Mouse (Mus musculus): Measurements from ENCODE around the gene Ctsa. TPM values are rescaled to one million over a fixed set of nuclear protein-coding genes. Genes with fewer than 3 reads are reported as not detected.
"Not testable (repeated sequence)": the region's sequence is repeated elsewhere in the genome, so short reads cannot be mapped to it uniquely, and the experiment has no call there.

Ctsa gene
- polyA plus RNA-seq, 1 experiment from 2014 or later = 105 TPM

DNA sequence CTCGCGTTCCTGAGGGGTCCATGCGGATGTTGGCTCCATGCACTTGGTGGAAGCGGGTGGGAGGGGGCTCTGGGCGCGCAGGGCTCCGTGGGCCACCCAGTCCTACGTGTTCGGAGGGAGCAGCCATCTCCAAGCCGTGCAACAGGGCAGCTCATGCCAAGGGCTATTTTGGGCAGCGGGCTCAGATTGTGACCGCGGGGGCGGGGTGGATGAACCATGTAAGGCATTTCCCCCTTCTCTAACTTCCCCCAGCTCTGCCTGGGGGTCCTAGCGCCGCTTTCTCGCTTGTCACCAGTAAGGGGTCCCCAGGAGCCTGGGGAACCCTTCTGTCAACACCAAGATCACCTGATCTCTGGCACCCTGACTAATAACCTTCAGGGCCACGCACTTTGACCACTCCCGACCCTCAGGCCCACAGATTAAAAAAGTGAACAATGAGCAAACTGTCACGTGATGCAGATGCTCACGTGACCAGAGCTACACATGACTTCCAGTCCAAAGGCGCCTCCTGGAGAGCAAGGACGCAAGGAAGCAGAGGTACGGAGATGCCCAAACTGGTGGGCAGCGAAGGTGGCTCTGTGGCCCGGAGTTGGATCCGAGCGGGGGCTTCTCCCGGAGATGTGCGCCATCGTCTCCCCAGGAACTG is 764 bp downstream of the Ctsa start, which contains the start of gene Neurl2:
Neurl2 (minus strand) TSS at position 143 of the 646 bp plus-strand sequence.
- no peaks in the 10 kb centered on the region for H3K27me3 ChIP-seq (ENCODE audit: low read depth, poor library complexity, severe bottlenecking)
- H3K4me1 ChIP-seq = peaks cover 27% of the 10 kb centered on the region
- DNase-seq (ENCODE audit: low spot score) = peak; percentile 96
- H3K27ac ChIP-seq = peak within 1 kb of the TSS; percentile 93
- WGBS = under 1% methylated on average over 31 of the region's 31 CpGs
- no peaks in the 10 kb centered on the region for H3K9me3 ChIP-seq (replicated peaks)
- H3K4me3 ChIP-seq = peak within 1 kb of the TSS; percentile 88
- peaks cover 37% of the 10 kb centered on the region for H3K36me3 ChIP-seq

DNA sequence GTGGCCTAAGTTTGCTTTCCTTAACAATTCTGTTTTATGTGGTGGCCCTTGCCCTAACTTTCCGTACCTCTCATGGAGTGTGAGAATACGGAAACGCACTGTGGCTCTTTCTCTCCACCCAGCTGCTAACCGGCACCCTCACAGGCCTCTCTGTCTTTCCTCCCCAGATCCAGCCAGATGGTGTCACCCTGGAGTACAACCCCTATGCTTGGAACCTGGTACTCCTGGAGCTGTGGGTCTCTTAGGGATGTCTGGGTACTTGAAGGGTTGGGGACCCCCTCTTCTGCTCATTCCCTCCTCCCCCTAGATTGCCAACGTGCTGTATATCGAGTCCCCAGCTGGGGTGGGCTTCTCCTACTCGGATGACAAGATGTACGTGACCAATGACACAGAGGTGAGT is 1.9 kb downstream of the Ctsa start:
- peak overlapping the region; percentile 88 for H3K4me3 ChIP-seq
- H3K27me3 ChIP-seq (ENCODE audit: low read depth, poor library complexity, severe bottlenecking) = no peaks in the 10 kb centered on the region
- DNase-seq (ENCODE audit: low spot score) = no peak
- peaks cover 42% of the 10 kb centered on the region for H3K36me3 ChIP-seq
- H3K4me1 ChIP-seq = peaks cover 27% of the 10 kb centered on the region
- H3K27ac ChIP-seq = peak overlapping the region; percentile 93
- no peaks in the 10 kb centered on the region for H3K9me3 ChIP-seq (replicated peaks)
- WGBS = 52% methylated on average over 8 of the region's 8 CpGs

DNA sequence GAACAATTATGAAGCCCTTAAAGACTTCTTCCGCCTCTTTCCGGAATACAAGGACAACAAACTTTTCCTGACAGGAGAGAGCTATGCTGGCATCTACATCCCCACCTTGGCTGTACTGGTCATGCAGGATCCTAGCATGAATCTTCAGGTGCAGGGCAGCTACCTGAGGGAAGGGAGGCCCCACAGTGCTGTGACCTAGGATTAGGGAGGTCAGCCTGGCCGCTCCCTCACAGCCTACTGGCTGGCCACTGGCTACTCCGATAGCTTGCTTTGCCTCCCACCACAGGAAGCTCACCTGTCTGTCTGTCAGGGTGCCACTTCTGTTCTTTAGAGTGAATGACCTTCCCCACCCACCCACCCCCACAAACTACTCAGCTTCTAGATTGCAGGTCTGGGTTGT is 2.5 kb downstream of the Ctsa start:
- Histone ChIP-seq H3K36me3 (peaks cover 49% of the 10 kb centered on the region), H3K27me3 (ENCODE audit: low read depth, poor library complexity, severe bottlenecking) (no peaks in the 10 kb centered on the region), H3K4me1 (peaks cover 27% of the 10 kb centered on the region), H3K4me3 (peak overlapping the region; percentile 88; the same call in 1 of the 2 replicates), H3K27ac (no peak overlapping the region), H3K9me3 (replicated peaks) (no peaks in the 10 kb centered on the region)
- DNase-seq (ENCODE audit: low spot score) = no peak
- 97% methylated on average over 4 of the region's 4 CpGs for WGBS

DNA sequence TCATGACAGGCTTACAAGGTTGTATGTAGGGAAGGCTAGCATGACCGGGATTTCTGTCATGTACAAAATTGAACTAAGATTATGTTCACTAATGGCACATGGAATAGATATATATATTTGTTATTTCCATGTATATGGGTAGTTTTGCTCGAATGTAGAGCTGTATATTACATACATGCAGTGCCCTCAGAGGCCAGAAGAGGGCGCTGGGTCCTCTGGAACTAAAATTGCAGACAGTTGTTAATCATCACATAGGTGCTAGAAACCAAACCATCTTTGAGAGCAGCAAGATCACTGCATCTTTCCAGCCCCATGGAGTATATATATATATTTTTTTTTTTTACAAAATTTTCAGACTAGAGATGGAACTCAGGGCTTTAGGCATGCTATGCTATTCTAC is 13.1 kb downstream of the Ctsa start:
- Histone ChIP-seq H3K4me1 (no peaks in the 10 kb centered on the region), H3K27ac (no peak overlapping the region), H3K36me3 (peaks cover 9% of the 10 kb centered on the region), H3K4me3 (no peak overlapping the region), H3K9me3 (replicated peaks) (no peaks in the 10 kb centered on the region), H3K27me3 (ENCODE audit: low read depth, poor library complexity, severe bottlenecking) (no peaks in the 10 kb centered on the region)
- WGBS = 51% methylated on average over 3 of the region's 3 CpGs
- DNase-seq (ENCODE audit: low spot score) = no peak

DNA sequence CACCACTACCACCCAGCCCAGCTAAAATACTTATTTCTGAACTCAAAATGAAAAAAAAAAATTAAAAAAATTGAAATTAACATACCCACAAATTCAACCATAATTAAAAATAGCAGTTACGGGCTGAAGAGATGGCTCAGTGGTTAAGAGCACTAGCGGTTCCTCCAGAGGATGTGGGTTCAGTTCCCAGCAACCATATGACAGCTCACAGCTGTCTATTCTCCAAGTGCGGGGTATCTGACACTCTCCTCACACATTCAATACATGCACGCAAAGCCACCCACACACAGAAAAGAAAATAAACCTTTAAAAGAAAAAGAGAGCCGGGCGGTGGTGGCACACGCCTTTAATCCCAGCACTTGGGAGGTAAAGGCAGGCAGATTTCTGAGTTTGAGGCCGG is 17.4 kb downstream of the Ctsa start:
- no peak for DNase-seq (ENCODE audit: low spot score)
- Histone ChIP-seq H3K4me1 (peaks cover 4% of the 10 kb centered on the region; the same call in 1 of the 2 replicates), H3K27ac (no peak overlapping the region), H3K36me3 (peaks cover 4% of the 10 kb centered on the region; the same call in 1 of the 2 replicates), H3K27me3 (ENCODE audit: low read depth, poor library complexity, severe bottlenecking) (peaks cover 16% of the 10 kb centered on the region), H3K4me3 (no peak overlapping the region), H3K9me3 (replicated peaks) (no peaks in the 10 kb centered on the region)
- whole genome bisulfite sequencing = 92% methylated on average over 8 of the region's 8 CpGs

DNA sequence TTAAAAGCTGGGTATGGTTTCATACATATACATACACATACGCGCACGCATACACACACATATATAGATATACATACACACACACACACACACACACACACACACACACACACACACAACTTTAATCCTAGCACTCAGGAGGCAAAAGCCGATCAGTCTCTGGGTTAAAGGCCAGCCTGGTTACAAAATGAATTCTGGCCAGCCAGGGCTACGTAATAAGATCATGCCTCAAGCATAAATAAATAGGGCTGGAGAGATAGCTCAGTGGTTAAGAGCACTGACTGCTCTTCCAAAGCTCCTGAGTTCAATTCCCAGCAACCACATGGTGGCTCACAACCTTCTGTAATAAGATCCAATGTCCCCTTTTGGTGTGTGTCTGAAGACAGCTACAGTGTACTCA is 22.9 kb downstream of the Ctsa start:
- H3K9me3 ChIP-seq (replicated peaks); H3K4me3 ChIP-seq; DNase-seq (ENCODE audit: low spot score); H3K36me3 ChIP-seq; H3K27ac ChIP-seq: not testable (repeated sequence)
- 86% methylated on average over 5 of the region's 5 CpGs for WGBS
- H3K27me3 ChIP-seq (ENCODE audit: low read depth, poor library complexity, severe bottlenecking) = peaks cover 68% of the 10 kb centered on the region
- peaks cover 38% of the 10 kb centered on the region for H3K4me1 ChIP-seq

DNA sequence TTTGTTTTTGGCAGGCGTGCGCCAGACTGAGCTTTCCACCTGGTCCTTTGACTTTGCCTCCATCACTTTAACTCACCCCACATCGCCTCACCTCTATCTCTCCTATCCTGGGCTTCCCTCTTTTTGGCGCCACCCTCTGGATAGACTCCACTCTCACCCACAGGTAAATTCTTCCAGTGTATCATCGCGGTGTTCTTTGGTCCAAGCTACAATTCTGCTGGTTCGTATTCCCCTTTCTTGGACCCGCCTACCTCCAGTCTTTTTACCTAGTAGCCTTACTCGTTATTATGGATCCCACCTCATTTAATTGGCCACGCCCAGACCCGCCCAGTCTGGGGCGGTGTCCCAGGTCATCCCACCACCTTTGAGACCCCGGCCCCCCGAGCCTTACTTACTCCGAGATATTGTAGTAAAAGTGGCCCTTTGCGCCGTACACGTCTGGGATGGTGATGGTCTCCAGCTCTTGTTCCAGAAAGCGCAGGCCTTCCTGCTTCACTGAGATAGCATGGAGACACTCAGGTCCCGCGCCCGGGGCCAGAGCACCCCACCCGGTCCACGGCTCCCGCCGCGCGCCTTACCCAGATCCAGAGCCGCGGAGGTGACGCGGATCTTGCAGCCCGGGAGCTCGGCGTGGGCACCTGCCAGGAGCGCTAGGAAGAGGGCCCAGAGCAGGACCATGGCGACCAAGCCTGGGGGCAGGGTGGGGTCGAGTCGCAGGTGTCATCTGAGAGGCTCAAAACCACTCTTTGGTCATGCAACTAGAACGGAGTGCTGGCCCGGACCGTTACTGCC is 23.8 kb downstream of the Ctsa start:
- 1% methylated on average over 42 of the region's 42 CpGs for WGBS
- H3K36me3 ChIP-seq = no peaks in the 10 kb centered on the region
- peak overlapping the region; percentile 67 for H3K4me3 ChIP-seq
- H3K9me3 ChIP-seq (replicated peaks) = no peaks in the 10 kb centered on the region
- peaks cover 38% of the 10 kb centered on the region for H3K4me1 ChIP-seq
- peak overlapping the region; percentile 46; the same call in 1 of the 2 replicates for H3K27ac ChIP-seq
- H3K27me3 ChIP-seq (ENCODE audit: low read depth, poor library complexity, severe bottlenecking) = peaks cover 71% of the 10 kb centered on the region
- DNase-seq (ENCODE audit: low spot score) = peak; percentile 59

DNA sequence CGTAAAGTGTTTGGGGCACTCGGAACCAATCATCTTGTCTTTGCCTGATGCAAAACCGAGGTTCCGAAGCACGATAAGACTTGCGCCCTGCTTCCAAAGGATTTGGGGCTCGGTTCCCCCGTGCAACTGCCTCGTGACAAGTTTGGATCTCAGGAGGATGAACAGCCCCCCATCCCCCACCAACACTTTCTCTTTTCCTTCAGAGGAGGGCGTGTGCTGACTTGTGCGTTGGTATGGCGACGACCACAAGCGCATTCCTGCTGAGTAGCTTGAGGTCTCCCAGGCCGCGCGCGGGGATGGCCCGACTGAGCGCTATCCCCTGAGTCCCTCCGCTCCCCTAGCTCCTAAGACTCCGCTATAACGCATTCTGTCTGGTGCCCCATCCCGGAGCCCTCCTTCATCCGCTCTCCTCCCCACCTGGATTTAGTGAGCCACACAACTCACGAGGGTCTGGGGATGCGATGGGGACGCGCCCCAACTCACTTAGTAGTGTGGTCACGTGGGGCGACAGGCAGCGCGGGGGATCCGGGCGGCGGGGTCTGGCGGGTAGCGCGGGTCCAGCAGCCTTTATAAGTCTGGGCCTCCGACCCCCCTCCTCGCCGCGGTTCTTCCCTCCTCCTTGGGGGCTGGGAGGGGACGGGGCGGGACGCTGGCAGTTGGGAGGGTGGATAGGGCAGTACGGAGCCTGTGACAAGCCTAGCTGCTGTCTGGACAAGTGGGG is 24.6 kb downstream of the Ctsa start, which contains the start of gene Pltp:
Pltp (minus strand) TSS at position 611 of the 721 bp plus-strand sequence.
- peaks cover 43% of the 10 kb centered on the region for H3K4me1 ChIP-seq
- peaks cover 71% of the 10 kb centered on the region for H3K27me3 ChIP-seq (ENCODE audit: low read depth, poor library complexity, severe bottlenecking)
- H3K4me3 ChIP-seq = peak within 1 kb of the TSS; percentile 67
- WGBS = under 1% methylated on average over 47 of the region's 47 CpGs
- peak; percentile 74 for DNase-seq (ENCODE audit: low spot score)
- H3K27ac ChIP-seq = peak within 1 kb of the TSS; percentile 65
- no peaks in the 10 kb centered on the region for H3K9me3 ChIP-seq (replicated peaks)
- no peaks in the 10 kb centered on the region for H3K36me3 ChIP-seq

DNA sequence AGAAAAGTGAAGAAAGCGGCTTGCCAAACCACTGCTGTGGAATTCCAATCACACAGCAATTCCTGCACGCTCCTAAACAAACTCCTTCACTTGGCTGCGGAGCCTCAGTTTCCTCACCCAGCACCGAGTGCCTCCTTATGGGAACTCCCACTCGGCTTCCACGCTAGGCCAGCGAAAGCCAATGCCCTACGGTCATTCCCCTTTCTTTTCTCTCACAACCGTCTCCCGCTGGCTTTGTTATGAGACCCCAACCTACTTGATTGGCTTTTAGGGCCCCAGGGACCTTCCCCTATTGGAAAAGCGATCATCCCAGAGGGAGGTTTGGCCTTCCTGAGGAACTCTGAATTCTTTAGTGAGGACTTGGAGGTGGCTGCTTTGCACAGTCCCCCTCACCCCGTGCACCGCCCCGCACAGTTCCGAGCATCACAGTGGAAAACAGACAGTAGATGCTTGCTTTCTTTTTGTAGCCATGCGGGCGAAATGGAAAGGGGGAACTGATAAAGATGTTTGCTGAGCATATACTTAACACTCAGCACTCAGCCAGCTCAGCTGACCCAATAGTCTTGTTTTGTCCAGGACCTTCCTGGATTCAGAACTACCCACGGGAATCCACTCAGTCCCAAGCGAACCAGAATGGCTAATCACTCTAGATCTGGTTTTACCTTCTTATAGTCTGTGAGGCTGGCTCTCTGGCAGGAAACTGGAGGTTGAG is 25.3 kb downstream of the Ctsa start:
- peak; percentile 51 for DNase-seq (ENCODE audit: low spot score)
- Histone ChIP-seq H3K36me3 (no peaks in the 10 kb centered on the region), H3K9me3 (replicated peaks) (no peaks in the 10 kb centered on the region), H3K4me3 (peak overlapping the region; percentile 67), H3K27me3 (ENCODE audit: low read depth, poor library complexity, severe bottlenecking) (peaks cover 71% of the 10 kb centered on the region), H3K4me1 (peaks cover 48% of the 10 kb centered on the region), H3K27ac (peak overlapping the region; percentile 65)
- 4% methylated on average over 19 of the region's 19 CpGs for WGBS

DNA sequence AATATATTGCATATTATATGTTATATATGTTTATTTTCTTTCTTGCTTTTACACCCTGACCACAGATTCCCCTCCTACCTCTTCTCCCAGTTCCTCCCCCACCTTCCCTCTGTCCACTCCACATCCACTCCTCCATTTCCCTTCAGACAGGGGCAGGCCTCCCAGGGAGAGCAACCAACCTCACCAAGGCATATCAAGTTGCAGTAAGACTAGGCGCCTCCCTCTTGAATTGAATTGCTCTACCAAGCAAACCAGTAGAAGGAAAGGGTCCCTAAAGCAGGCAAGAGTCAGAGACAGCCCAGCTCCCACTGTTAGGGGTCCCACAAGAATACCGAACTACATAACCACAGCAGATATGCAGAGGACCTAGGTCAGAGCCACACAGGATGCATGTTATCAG is 26.5 kb downstream of the Ctsa start:
- H3K27ac ChIP-seq = no peak overlapping the region
- DNase-seq (ENCODE audit: low spot score) = no peak
- peaks cover 64% of the 10 kb centered on the region for H3K27me3 ChIP-seq (ENCODE audit: low read depth, poor library complexity, severe bottlenecking)
- 41% methylated on average over 2 of the region's 2 CpGs for WGBS
- H3K4me1 ChIP-seq = peaks cover 48% of the 10 kb centered on the region
- no peaks in the 10 kb centered on the region for H3K36me3 ChIP-seq
- no peaks in the 10 kb centered on the region for H3K9me3 ChIP-seq (replicated peaks)
- H3K4me3 ChIP-seq = no peak overlapping the region

DNA sequence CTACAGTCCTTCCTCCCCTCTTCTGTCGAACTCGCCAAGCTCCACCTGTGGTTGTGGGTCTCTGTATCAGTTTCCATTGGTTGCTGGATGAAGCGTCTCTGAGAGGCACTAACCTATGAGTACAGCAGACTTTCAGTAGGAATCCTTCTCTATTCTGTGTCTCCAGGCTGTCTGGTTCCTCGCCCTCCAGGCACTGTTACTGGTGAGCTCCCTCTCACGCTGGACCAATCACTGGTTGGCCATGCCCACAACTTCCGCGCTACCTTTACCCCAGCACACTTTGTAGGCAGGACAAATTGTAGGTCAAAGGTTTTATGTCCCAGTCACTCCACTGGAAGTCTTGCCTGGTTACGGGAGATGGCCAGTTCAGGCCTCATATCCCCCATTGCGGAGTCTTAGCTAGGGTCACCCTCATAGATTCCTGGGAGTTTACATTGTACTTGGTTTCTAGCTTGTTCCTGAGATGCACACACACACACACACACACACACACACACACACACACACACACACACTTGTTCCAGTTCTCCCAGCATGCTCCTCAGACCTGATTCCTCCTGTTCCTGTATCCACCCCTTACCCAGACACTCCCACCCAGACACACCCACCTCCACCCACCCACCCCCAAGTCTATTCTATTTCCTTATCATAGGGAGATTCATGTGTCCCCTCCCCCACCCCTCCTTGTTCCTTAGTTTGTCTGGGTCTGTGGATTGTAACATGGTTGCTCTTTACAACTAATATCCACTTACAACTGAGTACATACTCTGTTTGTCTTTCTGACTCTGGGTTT is 27.2 kb downstream of the Ctsa start:
- Histone ChIP-seq H3K27ac (no peak overlapping the region), H3K4me1 (peaks cover 47% of the 10 kb centered on the region), H3K36me3 (no peaks in the 10 kb centered on the region), H3K27me3 (ENCODE audit: low read depth, poor library complexity, severe bottlenecking) (peaks cover 57% of the 10 kb centered on the region), H3K9me3 (replicated peaks) (no peaks in the 10 kb centered on the region), H3K4me3 (no peak overlapping the region)
- DNase-seq (ENCODE audit: low spot score) = no peak
- WGBS = 51% methylated on average over 9 of the region's 9 CpGs

DNA sequence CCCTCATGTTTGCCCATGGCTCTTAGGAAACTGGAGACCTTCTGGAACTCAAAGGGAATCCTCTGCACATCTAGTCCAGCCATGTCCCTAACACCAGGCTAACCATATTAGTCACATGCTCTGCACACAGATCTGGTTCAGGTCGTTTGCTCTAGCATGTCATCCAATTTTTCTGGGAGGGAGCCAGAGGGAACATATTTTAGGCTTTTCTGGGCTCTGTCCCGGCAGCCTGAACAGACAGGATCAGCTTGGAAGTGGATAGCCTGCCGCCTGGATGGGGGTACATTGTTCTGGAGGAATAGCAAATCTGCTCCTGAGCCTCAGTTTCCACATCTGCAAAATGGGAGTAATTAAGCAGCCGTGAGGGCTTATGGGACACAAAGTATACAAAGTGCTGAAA is 28.4 kb downstream of the Ctsa start:
- H3K9me3 ChIP-seq (replicated peaks) = no peaks in the 10 kb centered on the region
- no peak for DNase-seq (ENCODE audit: low spot score)
- no peak overlapping the region for H3K27ac ChIP-seq
- no peaks in the 10 kb centered on the region for H3K36me3 ChIP-seq
- no peak overlapping the region for H3K4me3 ChIP-seq
- peaks cover 44% of the 10 kb centered on the region for H3K4me1 ChIP-seq
- WGBS = 84% methylated on average over 4 of the region's 4 CpGs
- H3K27me3 ChIP-seq (ENCODE audit: low read depth, poor library complexity, severe bottlenecking) = peaks cover 44% of the 10 kb centered on the region
